Mouse (Mus musculus) myocyte (in vitro differentiated cells): ENCODE data around the gene Ago4.

ENCODE experiments used
- E2F4 ChIP-seq: IDR thresholded peaks from one replicate; pipeline ENCODE4 v1.6.1; 2011; ENCODE audit warnings: mild to moderate bottlenecking, control low read depth, moderate library complexity; ENCODE audit not compliant: insufficient read depth
- MYOD1 ChIP-seq, 3 experiments: IDR thresholded peaks; one replicate each; pipeline ENCODE4 v1.6.1; 2011; ENCODE audit warnings: control low read depth in 2 of 3, low read depth in 2 of 3, mild to moderate bottlenecking in 2 of 3, moderate library complexity in 1 of 3; ENCODE audit not compliant: insufficient read length in 2 of 3, control insufficient read depth in 1 of 3
- POLR2A ChIP-seq: IDR thresholded peaks from one replicate; pipeline ENCODE4 v1.6.1; 2011; ENCODE audit warnings: low read depth, mild to moderate bottlenecking, control low read depth, moderate library complexity; ENCODE audit not compliant: insufficient read length
- POLR2AphosphoS2 ChIP-seq: IDR thresholded peaks from one replicate; pipeline ENCODE4 v1.6.1; 2011; ENCODE audit warnings: low read depth, control low read depth; ENCODE audit not compliant: insufficient read length
- USF1 ChIP-seq: IDR thresholded peaks from one replicate; pipeline ENCODE4 v1.6.1; 2011; ENCODE audit warnings: low read depth, mild to moderate bottlenecking, control low read depth, moderate library complexity

GRCm38 (mm10) chr4:126554462-126554861 is 21.2 kb upstream of the Ago4 start:
- no peak for TF ChIP-seq E2F4
- no peak for TF ChIP-seq POLR2AphosphoS2
- TF ChIP-seq USF1 = no peak
- TF ChIP-seq POLR2A = no peak
- TF ChIP-seq MYOD1 (IDR thresholded peaks at IDR 0.05; ENCODE audit: control insufficient read depth in 1 of 3, insufficient read length in 2 of 3, low read depth in 2 of 3) = no peak
